Mouse (Mus musculus): Measurements from ENCODE around the gene Polh.
A peak's percentile ranks its signal among the peaks of the same experiment; 100 is the strongest.

Gene Polh

GRCm38 (mm10) chr17:46167014-46167413 is 35.4 kb downstream of the Polh start:
- no peak for DNase-seq

- no peak for DNase-seq
Observed at GRCm38 (mm10) chr17:46166270-46166669, 36.2 kb downstream of the Polh start.

GRCm38 (mm10) chr17:46165460-46165859 is 37.0 kb downstream of the Polh start:
- no peak for DNase-seq

- DNase-seq: no peak
Observed at GRCm38 (mm10) chr17:46164791-46165190, 37.7 kb downstream of the Polh start.

GRCm38 (mm10) chr17:46164301-46164700 is 38.1 kb downstream of the Polh start:
- no peak for DNase-seq

GRCm38 (mm10) chr17:46162951-46163421 is 39.5 kb downstream of the Polh start:
- peak; percentile 60 for DNase-seq

GRCm38 (mm10) chr17:46162551-46162950 is 39.9 kb downstream of the Polh start:
- no peak for DNase-seq

GRCm38 (mm10) chr17:46161710-46162109 is 40.7 kb downstream of the Polh start:
- DNase-seq: no peak

- peak; percentile 41 for DNase-seq
Observed at GRCm38 (mm10) chr17:46161179-46161578, 41.3 kb downstream of the Polh start.

GRCm38 (mm10) chr17:46160686-46161085 is 41.8 kb downstream of the Polh start, which contains the start of gene Gtpbp2:
Gtpbp2 (plus strand) TSS chr17:46161032.
- peak; percentile 93 for DNase-seq

- DNase-seq: peak; percentile 95
Observed at GRCm38 (mm10) chr17:46160090-46160662, 42.3 kb downstream of the Polh start.

GRCm38 (mm10) chr17:46159236-46159635 is 43.2 kb downstream of the Polh start:
- DNase-seq: no peak

- DNase-seq: no peak
Observed at GRCm38 (mm10) chr17:46157131-46157530, 45.3 kb downstream of the Polh start.

GRCm38 (mm10) chr17:46156680-46157079 is 45.8 kb downstream of the Polh start:
- no peak for DNase-seq

- DNase-seq: no peak
Observed at GRCm38 (mm10) chr17:46154336-46154735, 48.1 kb downstream of the Polh start.

- DNase-seq: peak; percentile 91
Observed at GRCm38 (mm10) chr17:46152847-46153782, 49.3 kb downstream of the Polh start, which contains the start of gene Mad2l1bp. Mad2l1bp (minus strand) TSS chr17:46153553.

GRCm38 (mm10) chr17:46143578-46144423 is 58.6 kb downstream of the Polh start, which contains the start of gene Rsph9:
Rsph9 (minus strand) TSS chr17:46144216.
- DNase-seq: peak; percentile 86

- DNase-seq: no peak
Observed at GRCm38 (mm10) chr17:46139872-46140271, 62.6 kb downstream of the Polh start.

- DNase-seq: no peak
Observed at GRCm38 (mm10) chr17:46138563-46139236, 63.7 kb downstream of the Polh start.

- no peak for DNase-seq
Observed at GRCm38 (mm10) chr17:46132862-46133261, 69.6 kb downstream of the Polh start.

GRCm38 (mm10) chr17:46132058-46132718 is 70.3 kb downstream of the Polh start:
- DNase-seq: peak; percentile 87

Data from lung, postnatal 14 days (tissue).